Mouse (Mus musculus): ENCODE measurements around the gene Gm13287.
"Not testable (repeated sequence)": the region's sequence is repeated elsewhere in the genome, so short reads cannot be mapped to it uniquely, and the experiment has no call there.

Gene Gm13287

GRCm38 (mm10) chr4:88797097-88797496, 6.0 kb upstream of the Gm13287 start, which contains the start of gene Gm13279:
Gene Gm13279, plus strand, starts transcription at chr4:88797397.
- in situ Hi-C loops (cut with MboI, MseI), result not testable (repeated sequence)

DNA sequence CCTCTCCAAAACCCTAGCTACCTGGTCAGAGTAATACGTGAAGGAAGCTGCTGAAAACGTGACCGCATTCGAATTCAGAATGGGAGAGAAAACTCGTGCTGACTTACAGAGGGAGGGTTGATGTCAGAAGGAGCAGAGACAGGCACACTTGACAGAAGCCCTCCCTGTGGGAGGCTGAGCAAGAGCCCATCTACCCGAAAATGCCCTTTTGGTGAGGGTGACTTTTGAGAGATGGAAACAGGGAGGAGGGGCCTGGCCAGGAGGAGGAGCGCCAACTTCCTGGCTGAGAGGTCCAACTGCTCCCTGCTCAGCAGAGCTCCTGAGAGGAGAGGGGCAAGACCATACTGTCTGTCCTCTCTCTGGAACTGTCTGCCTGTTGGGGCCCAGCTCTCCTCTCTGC, 3.7 kb upstream of the Gm13287 start, which contains the start of gene Gm13285:
Gene Gm13285, plus strand, starts transcription at position 301 of the 400 bp plus-strand sequence.
- in situ Hi-C loops (cut with MboI, MseI), result not testable (repeated sequence)

GRCm38 (mm10) chr4:88805231-88805630, 2.2 kb downstream of the Gm13287 start, which contains the start of gene Gm13288:
Gene Gm13288, plus strand, starts transcription at chr4:88805531.
- in situ Hi-C loops (cut with MboI, MseI), result not testable (repeated sequence)

- in situ Hi-C loops (cut with MboI, MseI), result not testable (repeated sequence)
Measured at GRCm38 (mm10) chr4:88805761-88806160, 2.7 kb downstream of the Gm13287 start.

DNA sequence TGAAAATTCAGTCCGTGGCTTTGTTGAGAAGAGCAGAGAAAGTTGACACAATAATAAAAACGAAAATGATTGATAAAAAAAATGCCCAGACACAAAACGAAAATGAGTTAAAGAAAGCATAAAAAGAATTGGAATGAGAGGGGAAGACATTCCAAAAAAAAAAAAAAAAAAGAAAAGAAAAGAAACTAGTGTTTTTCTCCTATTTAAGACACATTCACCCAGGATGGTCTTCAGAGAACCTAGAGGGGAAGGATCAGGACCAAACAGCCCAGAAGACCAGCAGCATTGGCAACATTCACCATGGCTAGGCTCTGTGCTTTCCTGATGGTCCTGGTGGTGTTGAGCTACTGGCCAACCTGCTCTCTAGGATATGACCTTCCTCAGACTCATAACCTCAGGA, 12.9 kb downstream of the Gm13287 start, which contains the start of gene Ifna7:
Gene Ifna7, plus strand, starts transcription at position 301 of the 400 bp plus-strand sequence.
- in situ Hi-C loops (cut with MboI, MseI), result no loop called here

- in situ Hi-C loops (cut with MboI, MseI), result no loop called here
Measured at GRCm38 (mm10) chr4:88819659-88820058, 16.6 kb downstream of the Gm13287 start, which contains the start of gene Ifna11. Gene Ifna11, plus strand, starts transcription at chr4:88819959.

GRCm38 (mm10) chr4:88822995-88823394, 19.9 kb downstream of the Gm13287 start:
- in situ Hi-C loops (cut with MboI, MseI), result no loop called here

GRCm38 (mm10) chr4:88827116-88827515, 24.1 kb downstream of the Gm13287 start, which contains the start of gene Ifna6:
Gene Ifna6, plus strand, starts transcription at chr4:88827416.
- in situ Hi-C loops (cut with MboI, MseI), result not testable (repeated sequence)

GRCm38 (mm10) chr4:88830523-88830922, 27.5 kb downstream of the Gm13287 start:
- in situ Hi-C loops (cut with MboI, MseI), result no loop called here

DNA sequence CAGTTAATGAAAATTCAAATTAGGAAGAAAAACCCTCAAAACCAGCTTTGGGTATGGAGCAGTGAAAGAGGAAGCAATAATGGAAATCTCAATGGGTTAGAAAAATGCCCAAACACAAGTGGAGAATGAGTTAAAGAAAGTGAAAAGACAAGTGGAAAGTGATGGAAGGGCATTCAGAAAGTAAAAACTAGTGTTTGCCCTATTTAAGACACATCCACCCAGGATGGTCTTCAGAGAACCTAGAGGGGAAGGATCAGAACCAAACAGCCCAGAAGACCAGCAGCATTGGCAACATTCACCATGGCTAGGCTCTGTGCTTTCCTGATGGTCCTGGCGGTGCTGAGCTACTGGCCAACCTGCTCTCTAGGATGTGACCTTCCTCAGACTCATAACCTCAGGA, 32.2 kb downstream of the Gm13287 start, which contains the start of gene Ifna5:
Gene Ifna5, plus strand, starts transcription at position 301 of the 400 bp plus-strand sequence.
- in situ Hi-C loops (cut with MboI, MseI), result not testable (repeated sequence)

DNA sequence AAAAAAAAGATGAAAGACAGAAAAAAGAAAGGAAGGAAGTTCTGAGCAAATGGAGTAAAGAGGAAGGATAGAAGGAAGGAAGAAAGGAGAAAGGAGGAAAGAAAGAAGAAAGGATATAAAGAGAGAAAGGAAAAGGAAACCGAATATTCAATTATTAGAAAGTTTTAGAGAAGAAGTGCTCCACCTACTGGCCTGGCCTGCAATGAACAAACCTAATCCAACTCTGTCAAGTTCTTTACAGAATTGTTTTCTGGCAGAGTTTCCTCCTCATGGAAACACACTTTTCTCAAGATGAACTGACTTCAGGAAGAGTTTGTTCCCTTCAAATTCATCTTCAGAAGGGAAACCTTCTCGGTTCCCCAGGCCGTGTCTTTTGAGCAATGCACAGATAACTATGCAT, 35.8 kb downstream of the Gm13287 start:
- in situ Hi-C loops (cut with MboI, MseI), result no loop called here

DNA sequence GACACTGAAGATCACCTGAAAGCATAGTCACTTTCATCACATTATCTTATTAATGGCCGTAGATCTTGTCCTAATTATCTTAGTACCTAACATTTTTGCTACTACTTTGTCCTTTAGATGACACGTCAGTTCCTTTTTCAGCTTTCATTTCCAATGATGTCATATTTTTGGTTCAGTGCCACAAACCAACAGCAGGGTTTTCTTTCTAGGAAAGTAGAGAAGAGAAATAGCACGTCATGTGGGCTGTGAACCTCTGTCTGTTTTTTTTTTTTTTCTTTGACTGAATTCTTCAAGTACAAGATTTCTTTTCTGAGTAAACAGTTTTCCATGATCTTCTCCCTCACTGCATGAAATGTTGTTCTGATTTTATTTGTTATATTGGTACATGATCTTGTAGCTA, 37.0 kb downstream of the Gm13287 start:
- in situ Hi-C loops (cut with MboI, MseI), result no loop called here

- in situ Hi-C loops (cut with MboI, MseI), result no loop called here
Measured at GRCm38 (mm10) chr4:88841438-88841911, 38.4 kb downstream of the Gm13287 start, which contains the start of gene Ifna4. Gene Ifna4, plus strand, starts transcription at chr4:88841861.

DNA sequence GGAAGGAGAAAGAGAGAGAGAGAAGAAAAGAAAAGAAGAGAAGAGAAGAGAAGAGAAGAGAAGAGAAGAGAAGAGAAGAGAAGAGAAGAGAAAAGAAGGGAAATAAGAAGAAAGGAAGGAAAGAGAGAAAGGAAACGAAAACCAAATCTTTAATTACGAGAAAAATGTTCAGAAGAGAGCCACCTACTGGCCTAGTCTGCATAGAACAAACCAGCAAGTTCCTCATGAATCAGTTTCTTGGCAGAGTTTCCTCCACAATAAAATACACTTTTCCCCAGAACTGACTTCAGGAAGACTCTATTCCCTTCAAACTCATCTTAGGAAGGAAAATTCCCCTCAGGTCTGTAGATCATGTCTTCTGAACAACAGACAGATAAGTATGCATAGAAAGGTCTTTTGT, 42.3 kb downstream of the Gm13287 start:
- in situ Hi-C loops (cut with MboI, MseI), result no loop called here

DNA sequence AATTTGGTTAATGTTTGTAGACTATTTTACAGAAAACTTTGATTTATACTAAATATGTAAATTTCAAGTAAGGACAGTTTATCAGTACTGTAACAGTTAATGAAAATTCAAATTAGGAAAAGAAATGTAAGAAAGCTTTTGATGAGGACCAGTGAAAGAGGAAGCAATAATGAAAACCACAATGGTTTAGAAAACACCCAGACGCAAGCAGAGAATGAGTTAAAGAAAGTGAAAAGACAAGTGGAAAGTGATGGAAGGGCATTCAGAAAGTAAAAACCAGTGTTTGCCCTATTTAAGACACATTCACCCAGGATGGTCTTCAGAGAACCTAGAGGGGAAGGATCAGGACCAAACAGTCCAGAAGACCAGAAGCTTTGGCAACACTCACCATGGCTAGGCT, 46.6 kb downstream of the Gm13287 start, which contains the start of gene Ifna1:
Gene Ifna1, plus strand, starts transcription at position 390 of the 400 bp plus-strand sequence.
- in situ Hi-C loops (cut with MboI, MseI), result loop anchor here (25.0 kb wide), 1 partner anchor 463 kb away; the partner anchor contains the start of gene Cdkn2b

DNA sequence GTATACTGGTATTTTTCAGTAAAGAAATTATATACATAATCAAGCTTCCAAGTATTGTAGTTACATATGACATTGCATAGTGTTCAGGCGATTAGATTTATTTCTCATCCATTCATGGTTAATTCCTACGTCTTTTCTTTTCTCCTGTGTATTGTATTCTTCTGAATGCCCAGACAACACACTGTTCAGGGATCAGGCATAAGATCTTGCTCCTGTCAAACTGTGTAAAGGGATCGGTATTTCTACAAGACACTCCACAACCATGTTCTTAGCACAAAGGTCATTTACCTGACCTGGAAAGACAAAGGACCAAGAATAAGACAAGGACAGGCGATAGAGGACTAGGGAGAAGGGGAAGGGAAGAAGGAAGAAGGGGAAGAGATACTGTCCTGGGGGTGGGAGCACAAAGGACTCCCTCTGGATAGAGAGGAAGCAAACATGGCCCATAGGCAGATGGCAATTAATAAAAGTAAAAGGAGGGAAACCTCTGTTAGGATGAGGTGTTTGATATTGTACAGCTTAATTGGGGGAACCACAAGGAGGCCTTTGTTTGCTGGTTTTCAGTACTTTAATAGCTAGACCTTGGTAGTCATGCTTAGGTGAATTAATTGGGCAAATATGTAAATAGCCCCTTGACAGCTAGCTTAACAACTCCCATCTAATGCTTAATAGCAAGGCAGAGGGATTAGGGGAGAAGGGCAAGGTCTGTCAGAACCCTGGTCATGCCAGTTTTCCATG, 48.1 kb downstream of the Gm13287 start:
- in situ Hi-C loops (cut with MboI, MseI), result loop anchor here (25.0 kb wide), 1 partner anchor 461 kb away; the partner anchor contains the start of gene Cdkn2b
